Mouse (Mus musculus): ENCODE results near the gene Nmnat2. TPM values are rescaled to one million over a fixed set of nuclear protein-coding genes. Genes with fewer than 3 reads are reported as not detected.

Gene Nmnat2
- total RNA-seq, 2 experiments from 2014 or later = 0.93 to 1.2 TPM

DNA sequence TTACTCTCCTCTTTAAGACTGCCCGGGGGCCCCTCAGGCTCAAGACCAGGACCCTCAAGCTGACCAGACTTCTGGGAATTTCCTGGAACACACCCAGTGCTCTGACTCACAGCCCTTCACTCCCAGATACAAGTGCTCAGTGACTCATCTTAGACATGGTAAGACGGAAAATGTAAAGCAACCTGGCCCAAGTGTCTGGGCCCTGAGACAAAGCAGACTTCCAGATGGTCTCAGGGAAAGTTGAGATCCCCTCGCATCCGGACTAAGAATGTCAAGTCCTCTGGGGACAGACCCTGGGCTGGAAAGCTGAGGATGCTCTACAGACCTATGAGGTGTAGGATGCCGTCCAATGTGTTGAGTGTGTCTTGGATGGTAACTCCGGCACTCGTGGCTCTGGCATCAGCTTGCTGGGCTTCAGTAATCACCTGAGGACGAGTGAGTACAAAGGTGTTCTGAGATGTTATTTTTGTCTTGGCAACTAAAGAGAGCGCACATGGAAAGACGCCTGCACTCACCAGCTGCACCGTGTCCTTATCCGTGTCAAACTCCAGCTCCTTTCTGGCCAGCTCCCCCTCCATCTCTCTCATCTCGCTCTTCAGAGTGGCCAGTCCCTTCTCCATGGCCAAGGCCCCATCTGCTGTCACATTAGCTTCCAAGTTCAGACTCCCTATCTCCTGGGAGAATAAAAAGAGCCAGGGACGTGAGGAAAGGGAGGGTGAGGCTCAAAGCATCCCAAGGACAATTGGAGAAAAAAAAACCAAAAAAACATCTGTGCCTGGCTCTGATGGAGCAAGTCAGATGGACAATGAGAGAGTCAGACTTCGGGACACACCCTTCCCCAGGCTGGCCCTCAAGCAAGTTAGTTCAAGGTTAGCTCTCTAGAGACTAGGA, 171.9 kb downstream of the Nmnat2 start:
- peak in 1 of 2 experiments; percentile 20 for DNase-seq

DNA sequence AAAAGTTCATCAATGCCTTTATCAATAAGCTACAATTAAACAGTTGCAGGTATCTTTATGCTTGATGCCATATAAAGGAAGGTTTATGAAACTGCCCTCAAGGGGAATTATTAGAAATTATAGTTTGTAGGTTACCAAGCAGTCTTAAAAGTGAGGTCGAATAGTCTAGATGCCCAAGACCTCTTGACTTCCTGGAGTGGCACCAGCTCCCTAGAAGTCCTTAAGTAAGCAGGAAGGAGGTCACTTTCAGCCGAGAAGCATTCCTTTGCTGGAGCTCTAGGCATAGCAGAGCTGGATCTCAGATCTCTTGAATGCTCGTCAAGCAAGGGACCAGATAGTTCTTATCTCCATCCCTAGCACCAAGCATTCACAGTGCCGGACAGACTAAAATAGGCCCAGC, 172.8 kb downstream of the Nmnat2 start:
- no peak for DNase-seq

DNA sequence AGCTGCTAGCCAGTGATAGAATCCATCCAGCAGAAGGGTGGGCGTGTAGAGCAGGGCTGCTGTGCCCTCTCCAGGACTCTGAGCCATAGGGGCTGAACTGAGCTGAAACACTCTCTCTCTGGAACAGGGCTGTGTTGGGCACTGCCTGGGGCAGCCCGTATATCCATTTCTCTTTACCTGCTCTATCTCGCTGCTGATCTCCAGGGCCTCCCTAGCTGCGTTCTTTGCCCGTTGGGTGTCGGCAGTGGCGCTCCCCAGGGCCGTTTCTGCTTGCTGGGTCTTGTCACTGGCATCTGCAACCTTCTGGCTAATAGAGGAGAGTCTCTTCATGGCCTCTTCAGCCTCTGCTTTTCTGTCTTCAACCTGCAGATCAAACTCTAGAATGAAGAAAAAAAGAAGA, 174.0 kb downstream of the Nmnat2 start:
- DNase-seq = no peak

DNA sequence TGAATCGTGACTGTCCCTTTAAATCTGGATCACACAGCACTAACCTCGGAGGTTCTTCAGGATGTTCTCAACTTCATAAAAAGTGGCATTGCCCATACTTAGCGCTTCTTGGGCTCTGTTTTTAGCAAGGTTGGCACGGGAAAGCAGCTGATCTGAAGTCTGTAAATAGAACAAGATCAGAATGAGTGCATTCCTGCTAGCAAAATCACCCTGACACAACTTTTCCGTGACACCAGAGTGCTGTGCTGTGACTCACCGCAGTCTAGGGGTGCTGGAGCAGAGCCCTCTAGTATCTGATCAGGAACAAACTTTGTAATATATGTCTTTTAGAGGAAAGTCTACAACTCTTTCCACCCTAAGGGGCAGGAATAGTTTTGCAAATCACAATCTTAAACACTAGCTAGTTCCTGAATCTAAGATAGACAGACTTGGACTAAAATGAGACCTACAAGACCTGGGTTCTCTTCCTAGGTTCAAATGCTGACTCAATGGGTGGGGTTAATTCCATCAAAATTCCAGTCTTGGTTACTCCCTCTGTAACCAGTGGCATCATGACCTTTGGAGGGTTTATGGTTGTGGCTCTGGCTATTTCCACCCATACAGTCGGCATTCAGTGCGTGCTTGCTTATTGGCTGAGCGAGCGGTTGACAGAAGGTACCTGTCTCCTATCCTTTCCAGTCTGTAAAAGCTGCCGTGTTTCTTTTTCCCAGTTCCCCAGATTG, 175.4 kb downstream of the Nmnat2 start:
- DNase-seq = peak; percentile 78 to 80

DNA sequence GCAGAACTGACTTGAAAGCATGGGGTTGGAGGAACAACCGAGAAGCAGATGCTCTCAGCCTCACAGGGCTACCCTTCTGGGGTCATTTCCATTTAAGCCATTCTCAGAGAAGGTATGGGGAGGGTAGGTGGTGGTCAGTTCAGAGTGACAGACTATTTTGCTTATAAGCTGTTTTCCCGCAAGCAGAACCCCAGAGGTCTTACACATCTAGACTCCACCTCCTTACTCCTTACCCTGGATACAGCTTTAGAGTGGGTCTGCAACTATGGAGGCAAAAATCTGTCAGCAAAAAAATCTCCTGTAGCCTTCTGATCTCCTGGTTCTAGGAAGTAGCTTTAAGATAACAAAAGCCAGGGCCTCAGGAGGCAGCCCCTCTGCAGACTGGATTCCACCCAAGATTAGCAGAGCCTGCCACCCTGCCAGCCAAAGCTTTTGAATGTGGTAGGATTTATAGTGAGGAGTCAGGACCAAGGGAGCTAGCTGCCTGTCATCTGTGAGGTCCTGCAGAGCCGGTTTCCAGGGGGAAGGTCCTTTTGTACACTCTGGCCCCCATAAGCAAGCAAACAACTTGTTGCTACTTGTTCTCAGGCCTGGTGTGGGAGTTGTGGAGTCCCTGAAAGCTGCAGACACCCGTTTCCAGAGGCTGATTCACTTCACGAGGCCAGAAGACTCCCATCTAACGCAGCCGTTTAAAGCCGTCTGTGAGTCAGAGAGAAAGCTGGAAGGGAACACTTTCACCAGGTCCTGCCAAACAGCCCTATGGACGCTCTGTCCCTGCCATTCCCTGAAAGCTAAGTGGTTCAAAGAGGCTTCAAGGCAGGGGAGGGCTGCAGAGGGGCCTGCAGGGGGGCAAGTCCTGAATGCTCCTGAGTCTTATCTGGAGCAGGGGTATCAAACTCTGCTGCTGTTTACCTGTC, 179.3 kb downstream of the Nmnat2 start:
- peak; percentile 28 to 52 for DNase-seq

DNA sequence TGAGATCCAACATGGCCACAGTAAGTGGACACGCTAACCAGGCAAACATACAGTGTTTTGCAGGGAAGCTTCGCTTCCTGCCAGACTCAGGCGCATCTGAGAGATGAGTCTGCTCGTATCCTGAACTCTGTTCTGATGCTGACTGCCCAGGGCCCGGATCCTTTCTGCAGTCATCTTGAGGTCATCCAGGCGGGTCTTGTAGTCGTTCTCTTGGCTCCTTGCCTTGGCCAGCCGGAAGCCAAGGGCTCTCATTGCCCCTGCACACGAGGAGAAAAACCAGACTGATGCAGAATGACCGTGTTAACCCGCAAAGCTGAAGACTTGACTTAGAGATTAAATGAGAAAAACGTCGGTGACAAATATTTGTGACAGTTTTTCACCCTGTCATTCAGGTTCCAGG, 181.9 kb downstream of the Nmnat2 start:
- peak in 1 of 2 experiments; percentile 22 for DNase-seq

DNA sequence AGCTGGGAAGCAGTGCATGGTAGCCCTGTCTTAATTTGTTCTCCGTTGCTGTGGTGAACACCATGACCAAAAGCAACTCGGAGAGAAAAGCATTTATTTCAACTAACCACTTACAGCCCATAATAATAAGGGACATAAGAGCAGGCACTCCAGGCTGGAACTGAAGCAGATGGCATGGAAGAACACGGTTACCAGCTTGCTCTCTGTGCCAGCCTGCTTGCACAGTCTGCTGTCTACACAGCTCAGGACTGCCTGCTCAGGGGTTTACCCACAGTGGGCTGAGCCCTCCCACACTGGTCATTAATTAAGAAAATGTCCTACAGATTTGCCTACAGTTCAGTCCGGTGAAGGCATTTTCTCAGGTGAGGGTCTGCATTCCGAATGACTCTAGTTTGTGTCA, 183.7 kb downstream of the Nmnat2 start:
- no peak for DNase-seq

DNA sequence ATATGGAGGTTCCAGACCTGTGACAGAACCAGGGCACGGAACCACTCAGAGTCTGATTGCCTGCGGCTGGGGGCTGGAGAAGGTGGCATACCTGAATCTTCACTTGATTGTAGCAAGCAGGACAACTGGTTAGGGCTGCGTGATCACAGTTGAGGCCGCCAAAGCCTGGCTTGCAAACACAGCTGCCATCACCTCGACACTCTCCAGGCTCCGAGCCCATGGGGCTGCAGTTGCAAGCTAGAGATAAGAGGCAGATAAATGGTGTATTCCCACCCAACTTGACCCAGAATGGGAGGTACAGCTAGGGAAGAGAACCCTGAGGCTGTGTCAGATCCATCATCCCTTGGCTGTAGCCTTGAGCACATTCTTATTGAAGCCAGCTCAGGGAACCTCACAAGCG, 184.8 kb downstream of the Nmnat2 start:
- no peak for DNase-seq

DNA sequence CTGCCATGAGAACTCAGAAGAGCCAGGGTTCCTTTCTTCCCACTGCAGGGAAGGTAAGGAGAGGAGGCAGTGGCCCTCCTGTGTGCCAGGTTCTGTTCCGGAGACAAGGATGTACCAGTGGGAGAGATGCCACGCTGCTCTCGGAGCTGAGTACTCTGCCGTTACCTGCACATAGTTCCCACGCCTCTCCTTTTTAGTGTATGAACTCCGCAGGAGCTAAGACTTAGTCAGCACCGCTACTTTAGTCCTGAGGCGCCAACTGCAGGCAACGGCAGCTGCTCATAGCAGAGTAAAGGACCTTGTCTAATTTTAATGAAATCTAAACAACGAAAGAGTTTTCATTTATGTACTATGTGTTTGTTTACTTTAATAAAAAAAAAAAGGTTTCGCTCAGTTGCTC, 185.5 kb downstream of the Nmnat2 start:
- DNase-seq = no peak

DNA sequence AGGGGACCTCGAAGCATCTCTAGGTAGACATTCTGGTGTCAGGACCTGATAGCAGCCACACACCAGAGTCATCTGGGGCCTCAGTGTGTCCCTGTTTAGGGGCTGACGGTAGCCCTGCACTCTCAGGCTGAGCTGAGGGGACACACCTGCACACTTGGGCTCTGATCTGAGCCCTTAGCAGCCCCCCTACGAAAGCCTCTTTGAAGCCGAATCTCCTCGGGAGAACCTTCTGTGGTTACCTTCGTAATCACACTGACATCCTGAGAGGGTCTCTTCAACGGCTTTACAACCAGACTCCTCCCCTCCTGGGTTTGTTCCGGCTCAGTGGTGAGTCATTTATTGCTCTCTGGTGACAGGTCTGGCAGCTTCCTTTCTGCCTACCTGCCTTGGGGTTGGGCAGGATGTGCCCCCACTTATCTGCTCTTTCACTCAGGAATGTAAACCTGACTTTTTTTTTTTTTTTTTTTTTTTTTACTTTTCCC, 186.0 kb downstream of the Nmnat2 start:
- DNase-seq = no peak

DNA sequence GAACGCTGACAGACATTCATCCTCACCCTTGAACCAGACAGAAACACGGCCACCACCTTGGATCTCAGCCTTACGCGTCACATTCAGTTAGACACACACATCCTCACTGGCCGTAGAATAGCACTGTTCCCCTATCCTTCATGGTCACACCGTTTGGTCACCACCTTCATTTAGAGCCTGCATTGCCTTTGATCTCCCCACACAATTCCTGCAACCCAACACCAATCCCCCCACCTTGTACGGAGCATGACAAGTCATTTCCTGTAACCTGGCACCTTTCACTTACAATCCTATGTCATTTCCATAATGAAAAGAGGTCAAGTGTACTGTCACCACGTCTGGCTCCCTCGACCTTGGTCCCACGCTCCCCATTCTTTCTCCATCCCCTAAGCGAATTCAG, 189.2 kb downstream of the Nmnat2 start:
- no peak for DNase-seq

DNA sequence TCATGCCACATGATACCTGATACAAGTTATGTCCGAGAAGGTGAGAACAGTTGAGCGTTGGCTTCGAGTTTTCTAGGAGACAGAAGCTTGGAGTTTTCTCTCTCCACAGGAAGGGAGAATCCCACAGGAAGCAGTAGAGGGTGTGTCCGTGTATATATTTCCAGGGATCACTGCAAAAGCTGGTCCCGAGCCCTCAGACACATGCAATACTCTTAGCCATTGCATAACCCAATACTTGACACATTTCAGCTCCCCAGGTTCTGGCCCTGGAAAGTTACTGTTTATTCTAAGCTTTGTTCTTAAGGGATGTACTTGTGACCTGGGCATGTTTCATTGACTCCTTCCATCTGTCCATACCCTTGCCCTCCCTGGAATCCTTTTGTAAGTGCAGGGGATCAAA, 191.0 kb downstream of the Nmnat2 start:
- DNase-seq = no peak

DNA sequence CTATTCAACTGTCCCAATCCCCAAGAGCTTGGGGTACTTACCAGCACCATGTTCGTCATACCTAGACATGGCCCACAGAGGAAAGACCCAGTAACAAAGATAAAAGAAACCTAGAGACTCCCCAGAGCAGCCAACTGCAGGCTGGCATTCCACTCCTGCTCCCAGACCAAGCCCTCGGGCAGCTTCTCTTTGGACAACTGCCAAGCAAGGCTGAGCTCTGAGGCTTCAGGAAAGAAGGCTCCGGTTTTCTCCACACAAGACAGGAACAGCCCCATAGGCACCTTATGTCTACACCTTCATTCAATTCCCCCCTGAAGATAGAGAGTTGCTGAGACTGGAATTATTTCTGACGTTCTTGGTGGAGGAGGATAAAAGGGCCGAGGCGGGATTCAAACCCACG, 197.8 kb downstream of the Nmnat2 start:
- peak in 1 of 2 experiments; percentile 30 for DNase-seq

DNA sequence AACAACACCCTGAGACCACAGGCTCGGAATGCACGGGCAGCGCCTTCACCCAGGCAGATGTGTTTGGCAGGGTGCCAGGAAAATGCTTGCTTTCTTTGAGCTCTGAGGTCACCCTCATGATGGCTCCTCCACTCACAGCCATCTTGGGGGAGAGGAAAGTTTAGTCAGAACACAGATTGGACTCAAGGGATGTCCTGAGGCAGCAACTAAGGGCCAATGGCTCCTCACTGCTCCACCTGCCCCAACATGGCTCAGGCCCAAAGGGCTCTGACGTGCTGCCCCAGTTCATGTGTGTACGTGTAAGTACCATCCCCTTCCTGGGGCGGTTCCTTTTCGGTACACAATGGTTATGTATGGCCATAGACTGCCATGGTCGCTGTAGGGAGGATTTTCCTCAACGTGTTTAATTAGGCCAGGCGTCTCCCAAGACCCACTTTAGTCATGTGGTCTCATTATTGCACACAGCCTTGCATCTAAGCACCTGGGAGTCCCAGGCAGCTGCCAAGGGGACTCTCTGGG, 198.9 kb downstream of the Nmnat2 start:
- peak; percentile 22 to 46 for DNase-seq

DNA sequence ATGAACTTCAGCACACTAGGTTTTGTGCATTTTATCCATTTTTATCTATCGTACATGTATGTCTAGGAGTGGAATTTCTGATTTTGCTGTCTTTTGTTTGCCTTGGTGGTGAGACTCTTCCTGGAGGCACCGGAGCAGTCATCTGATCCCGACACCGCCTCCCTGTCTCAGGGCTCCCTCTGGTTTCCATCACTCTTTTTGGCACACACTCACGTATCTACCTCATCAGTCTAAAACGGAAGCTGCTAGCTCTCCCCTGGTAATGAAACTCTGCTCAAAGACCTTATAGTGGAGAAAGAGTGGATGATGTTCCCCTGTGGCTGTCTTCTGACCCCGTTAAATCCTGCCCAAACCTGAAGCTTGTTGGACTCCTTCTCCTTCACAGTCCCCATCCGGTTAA, 200.6 kb downstream of the Nmnat2 start:
- no peak for DNase-seq

DNA sequence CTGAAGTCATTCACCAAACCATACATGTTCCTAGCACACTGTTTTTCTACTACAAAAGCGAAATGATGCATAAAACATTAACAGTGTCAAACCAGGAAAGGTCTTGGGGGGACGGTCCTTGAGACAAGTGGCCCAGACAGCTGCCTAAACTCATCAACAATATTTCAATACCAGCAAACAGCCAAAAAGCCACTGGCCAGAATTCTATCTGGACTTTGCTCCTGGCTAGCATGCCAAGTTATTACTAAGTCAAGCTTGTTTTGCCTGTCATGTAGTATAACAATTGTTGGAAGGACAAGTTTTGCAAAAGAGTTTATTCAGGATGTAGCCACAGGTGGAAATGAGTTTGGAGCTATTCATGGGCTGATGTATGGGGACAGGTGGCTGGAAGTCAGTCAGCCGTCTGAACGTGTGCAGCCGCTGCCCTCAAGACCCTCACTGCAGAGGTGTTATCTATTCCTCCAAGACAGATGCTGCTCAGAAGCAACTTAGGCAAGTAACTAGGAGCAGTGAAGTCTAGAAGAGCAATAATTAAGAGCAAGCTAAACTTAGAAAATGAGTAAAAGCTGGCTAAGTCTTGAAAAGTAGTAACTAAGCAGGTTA, 202.3 kb downstream of the Nmnat2 start:
- no peak for DNase-seq

DNA sequence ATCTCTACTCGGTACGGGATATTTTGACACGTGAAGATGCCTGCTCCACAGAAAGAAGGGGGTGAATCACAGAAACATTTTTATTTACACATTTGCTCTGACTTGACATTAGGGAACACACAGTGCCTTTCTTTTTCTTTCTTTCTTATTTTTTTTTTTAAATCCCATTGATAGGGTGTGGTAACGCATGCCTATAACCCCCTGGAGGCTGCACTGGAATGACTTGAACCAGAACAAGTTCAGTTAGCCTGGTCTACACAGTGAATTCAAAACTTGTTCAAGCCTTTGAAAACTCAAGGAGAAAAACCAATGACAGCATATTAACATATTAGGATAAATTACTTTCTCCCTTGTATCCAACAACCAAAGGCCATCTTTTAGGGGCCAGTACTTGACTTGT, 204.3 kb downstream of the Nmnat2 start:
- no peak for DNase-seq

DNA sequence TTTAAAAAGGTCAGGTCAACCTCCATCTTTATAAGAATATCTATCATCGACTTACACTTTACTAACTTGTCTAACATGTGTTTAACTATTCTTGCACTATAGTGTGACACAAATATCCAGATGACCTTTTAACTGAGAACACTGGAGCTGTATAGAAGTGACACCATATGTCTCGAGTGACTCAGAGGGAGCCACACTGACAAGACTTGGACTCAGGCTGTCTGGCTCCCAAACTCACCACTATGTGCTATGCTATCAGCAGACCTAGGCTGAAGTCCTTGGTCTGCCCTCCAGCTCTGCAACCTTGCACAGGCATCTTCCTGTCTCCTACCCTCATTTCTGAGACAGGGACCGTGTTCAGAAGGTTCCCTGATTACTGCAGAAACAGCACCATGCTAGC, 209.0 kb downstream of the Nmnat2 start:
- no peak for DNase-seq

DNA sequence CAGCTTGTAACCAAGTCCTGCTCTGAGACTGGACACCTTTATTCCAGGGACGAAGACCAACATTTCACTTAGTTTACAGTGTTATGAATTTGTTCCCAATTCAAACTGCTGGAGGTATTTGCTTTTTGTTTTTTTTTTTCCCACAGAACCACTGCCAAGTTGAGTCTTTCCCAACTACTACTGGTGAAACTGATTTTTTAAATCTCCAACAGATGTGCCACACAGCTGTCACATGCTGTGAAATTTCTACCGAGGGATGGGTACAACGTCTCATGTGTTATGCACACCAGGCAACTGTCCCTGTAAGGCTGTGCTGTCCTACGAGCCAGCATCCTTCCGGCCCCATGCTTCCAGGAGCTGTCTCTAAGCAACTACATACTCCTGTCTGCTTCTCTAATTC, 213.5 kb downstream of the Nmnat2 start:
- DNase-seq = no peak

All from adrenal gland, postnatal 36 days (tissue).